Mouse (Mus musculus): ENCODE measurements around the gene Cavin1. TPM values are rescaled to one million over a fixed set of nuclear protein-coding genes. Genes with fewer than 3 reads are reported as not detected.

Cavin1 gene
- 4.1 TPM for total RNA-seq (2023)

GRCm38 (mm10) chr11:100970557-100970937 is at the start of gene Cavin1:
TSS of gene Cavin1 (minus strand) at chr11:100970887.

GRCm38 (mm10) chr11:101009046-101009887 is 38.6 kb upstream of the Cavin1 start, which contains the start of gene Atp6v0a1:
TSS of gene Atp6v0a1 (plus strand) at chr11:101009452.

GRCm38 (mm10) chr11:100939512-100940151 is 31.1 kb downstream of the Cavin1 start, which contains the start of gene Stat3:
TSS of gene Stat3 (minus strand) at chr11:100939540.

Other genes starting within 250 kb of the Cavin1 start
- 113 TPM for gene Rab5c, start 232.7 kb downstream of the Cavin1 start, total RNA-seq (2023)
- 0.65 TPM for gene Kcnh4, start 210.9 kb downstream of the Cavin1 start, total RNA-seq (2023)
- not detected for gene Hcrt, start 208.0 kb downstream of the Cavin1 start, total RNA-seq (2023)
- 6.1 TPM for gene Ghdc, start 199.9 kb downstream of the Cavin1 start, total RNA-seq (2023)
- 174 TPM for gene Stat5b, start 120.2 kb downstream of the Cavin1 start, total RNA-seq (2023)
- 114 TPM for gene Stat5a, start 111.5 kb downstream of the Cavin1 start, total RNA-seq (2023)
- 293 TPM for gene Stat3, start 31.3 kb downstream of the Cavin1 start, total RNA-seq (2023)
- 4.4 TPM for gene Atp6v0a1, start 38.6 kb upstream of the Cavin1 start, total RNA-seq (2023)
- gene Naglu, start 99.1 kb upstream of the Cavin1 start, total RNA-seq (2023) = 9.6 TPM
- gene Hsd17b1, start 107.5 kb upstream of the Cavin1 start, total RNA-seq (2023) = 2.8 TPM
- gene Coasy, start 111.7 kb upstream of the Cavin1 start, total RNA-seq (2023) = 11.5 TPM
- gene Mlx, start 116.4 kb upstream of the Cavin1 start, total RNA-seq (2023) = 47.4 TPM
- gene Psmc3ip, start 124.5 kb upstream of the Cavin1 start, total RNA-seq (2023) = 3.9 TPM
- gene Retreg3, start 149.0 kb upstream of the Cavin1 start, total RNA-seq (2023) = 86.7 TPM
- 15.4 TPM for gene Tubg1, start 149.1 kb upstream of the Cavin1 start, total RNA-seq (2023)
- gene Tubg2, start 185.0 kb upstream of the Cavin1 start, total RNA-seq (2023) = 0.98 TPM
- 0.38 TPM for gene Cntnap1, start 199.6 kb upstream of the Cavin1 start, total RNA-seq (2023)
- 0.56 TPM for gene Plekhh3, start 200.5 kb upstream of the Cavin1 start, total RNA-seq (2023)
- not detected for gene Ccr10, start 204.6 kb upstream of the Cavin1 start, total RNA-seq (2023)

Data from CD4-positive naive resting alpha-beta T cell, adult 57 days (primary cell).